Mouse (Mus musculus) hindbrain, embryonic 14.5 days (tissue): Measurements from ENCODE around the gene Slc36a4. TPM values are rescaled to one million over a fixed set of nuclear protein-coding genes. Genes with fewer than 3 reads are reported as not detected.

Experiments
- ATAC-seq: fragments of 200-750 bp; cut with Nextera tagmentation; 2 replicates; pipeline ENCODE4 v1.8.0; 2017; ENCODE audit warnings: moderate number of reproducible peaks, mild to moderate bottlenecking, moderate TSS enrichment, moderate library complexity; ENCODE audit not compliant: low FRiP score
- DNase-seq: peaks from one replicate; pipeline ENCODE4 v3.0.0-alpha.2; 2015; ENCODE audit warnings: low spot score
- H3K27ac ChIP-seq: fragments of 300-500 bp; sonication (generic); 2 replicates; pipeline ENCODE4 v1.5.1; 2014; ENCODE audit warnings: mild to moderate bottlenecking, moderate library complexity
- H3K27me3 ChIP-seq: fragments of 300-500 bp; sonication (generic); 2 replicates; pipeline ENCODE4 v1.6.1; 2014; ENCODE audit warnings: mild to moderate bottlenecking, low read length, mixed read lengths; ENCODE audit not compliant: control insufficient read depth, insufficient read depth
- H3K36me3 ChIP-seq: fragments of 300-500 bp; sonication (generic); replicated peaks from 2 replicates; pipeline ENCODE4 v1.6.1; 2014; ENCODE audit not compliant: control insufficient read depth, insufficient read depth
- H3K4me1 ChIP-seq: fragments of 300-500 bp; sonication (generic); replicated peaks from 2 replicates; pipeline ENCODE4 v1.6.1; 2014; ENCODE audit warnings: antibody characterized with exemption, low read length, mixed read lengths; ENCODE audit not compliant: control insufficient read depth, insufficient read depth
- H3K4me2 ChIP-seq: fragments of 300-500 bp; sonication (generic); replicated peaks from 2 replicates; pipeline ENCODE4 v1.6.1; 2014; ENCODE audit warnings: mild to moderate bottlenecking, moderate library complexity
- H3K4me3 ChIP-seq: fragments of 300-500 bp; sonication (generic); replicated peaks from 2 replicates; pipeline ENCODE4 v1.5.1; 2014; ENCODE audit warnings: mild to moderate bottlenecking, low read length
- H3K9ac ChIP-seq: fragments of 300-500 bp; sonication (generic); 2 replicates; pipeline ENCODE4 v1.6.1; 2014
- H3K9me3 ChIP-seq: fragments of 300-500 bp; sonication (generic); 2 replicates; pipeline ENCODE4 v1.6.1; 2016; ENCODE audit warnings: low read length; ENCODE audit not compliant: control insufficient read depth
- WGBS: fragments of 180-500 bp; shearing (Covaris S2); extraction: QIAGEN DNeasy Blood & Tissue Kit; methylation state at CpG from one replicate; pipeline ENCODE4 v1.1.7; 2014; 5-methylcytosine and 5-hydroxymethylcytosine counted together
- polyA plus RNA-seq: library from polyadenylated mRNA; unstranded; fragments of >200 nt; fragmentation: Nextera tagmentation; extraction: Ambion mirVana; gene quantifications from 2 replicates; pipeline ENCODE4 v1.2.1, GENCODE M21; 2014

The Slc36a4 gene
- polyA plus RNA-seq, 1 experiment from 2014 or later, result 41.1 TPM

DNA sequence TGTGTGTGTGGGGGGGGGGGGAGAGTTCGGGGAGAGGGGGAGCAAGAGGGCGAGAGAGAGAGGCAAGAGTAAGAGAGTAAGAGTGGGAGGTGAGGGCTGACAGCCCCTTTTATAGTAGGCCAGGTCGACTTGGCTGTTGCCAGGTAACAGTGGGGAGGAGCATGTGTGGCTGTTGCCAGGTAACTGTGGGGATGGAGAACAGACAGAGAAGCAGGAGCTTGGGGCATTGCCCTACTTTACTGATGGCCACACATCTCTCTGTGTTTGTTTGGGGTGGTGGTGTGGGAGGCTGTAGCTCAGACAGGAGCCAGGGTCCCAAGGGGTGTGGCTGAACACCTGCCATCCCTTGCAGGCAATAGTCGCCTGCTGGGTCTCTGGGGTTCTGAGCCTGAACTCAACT lies 63.9 kb downstream of the Slc36a4 start:
- Histone ChIP-seq H3K27ac (no peak overlapping the region), H3K4me3 (no peak overlapping the region), H3K9ac (no peak overlapping the region), H3K4me1 (no peaks in the 10 kb centered on the region), H3K27me3 (no peaks in the 10 kb centered on the region), H3K4me2 (no peak overlapping the region), H3K9me3 (no peaks in the 10 kb centered on the region), H3K36me3 (no peaks in the 10 kb centered on the region)
- DNase-seq (no peak), ATAC-seq (0 out of 2 replicates have a peak, but pooled peaks have one; percentile 21)
- 38% methylated on average over 2 of the region's 4 CpGs for WGBS

GRCm38 (mm10) chr9:15774911-15775310 lies 65.4 kb downstream of the Slc36a4 start:
- DNase-seq, result no peak
- Histone ChIP-seq H3K4me3 (no peak overlapping the region), H3K36me3 (no peaks in the 10 kb centered on the region), H3K9me3 (no peaks in the 10 kb centered on the region), H3K4me2 (no peak overlapping the region), H3K27ac (no peak overlapping the region), H3K4me1 (no peaks in the 10 kb centered on the region), H3K27me3 (no peaks in the 10 kb centered on the region), H3K9ac (no peak overlapping the region)
- ATAC-seq, result 0 out of 2 replicates have a peak, but pooled peaks have one; percentile 64
- WGBS, result 47% methylated on average over 1 of the region's 1 CpGs

- no peak overlapping the region for H3K4me3 ChIP-seq
- 67% methylated on average over 4 of the region's 4 CpGs for WGBS
- no peak for ATAC-seq
Measured at GRCm38 (mm10) chr9:15781936-15782335, 72.4 kb downstream of the Slc36a4 start.

GRCm38 (mm10) chr9:15786192-15786591 lies 76.7 kb downstream of the Slc36a4 start:
- Histone ChIP-seq H3K36me3 (no peaks in the 10 kb centered on the region), H3K27me3 (no peaks in the 10 kb centered on the region), H3K4me2 (no peak overlapping the region), H3K4me3 (no peak overlapping the region), H3K9ac (no peak overlapping the region), H3K27ac (no peak overlapping the region), H3K9me3 (no peaks in the 10 kb centered on the region), H3K4me1 (no peaks in the 10 kb centered on the region)
- WGBS, result 77% methylated on average over 3 of the region's 3 CpGs
- DNase-seq (no peak), ATAC-seq (no peak)

More at GRCm38 (mm10) chr9:15781936-15782335, 72.4 kb downstream of the Slc36a4 start:
- no peak for DNase-seq
- no peaks in the 10 kb centered on the region for H3K27me3 ChIP-seq
- H3K9ac ChIP-seq, result no peak overlapping the region
- H3K36me3 ChIP-seq, result no peaks in the 10 kb centered on the region
- no peak overlapping the region for H3K27ac ChIP-seq
- no peaks in the 10 kb centered on the region for H3K9me3 ChIP-seq
- no peaks in the 10 kb centered on the region for H3K4me1 ChIP-seq
- H3K4me2 ChIP-seq, result no peak overlapping the region

- no peaks in the 10 kb centered on the region for H3K9me3 ChIP-seq
- DNase-seq (no peak), ATAC-seq (no peak)
- no peak overlapping the region for H3K27ac ChIP-seq
- WGBS, result 76% methylated on average over 2 of the region's 2 CpGs
- no peaks in the 10 kb centered on the region for H3K4me1 ChIP-seq
- no peaks in the 10 kb centered on the region for H3K27me3 ChIP-seq
- H3K36me3 ChIP-seq, result no peaks in the 10 kb centered on the region
- no peak overlapping the region for H3K4me2 ChIP-seq
- H3K9ac ChIP-seq, result no peak overlapping the region
- H3K4me3 ChIP-seq, result no peak overlapping the region
Measured at GRCm38 (mm10) chr9:15786610-15787009, 77.1 kb downstream of the Slc36a4 start.

DNA sequence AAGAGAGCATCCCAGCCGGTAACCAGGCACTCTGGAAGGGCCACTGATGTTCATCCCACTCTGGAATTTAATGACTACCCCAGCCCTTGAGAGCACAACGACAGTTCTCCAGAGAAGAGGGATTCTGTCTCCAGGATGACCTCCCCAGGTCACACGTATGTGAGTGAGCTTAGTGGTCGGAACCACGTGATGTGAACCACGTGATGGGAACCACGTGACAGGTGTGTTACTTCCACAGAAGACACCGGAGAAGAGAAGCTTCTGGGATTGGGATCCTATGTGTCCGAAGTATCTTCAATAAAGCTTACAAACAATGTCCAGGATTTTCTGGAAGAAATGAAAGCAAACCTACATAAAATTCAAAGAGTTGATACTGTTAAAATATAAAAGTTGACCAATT lies 82.5 kb downstream of the Slc36a4 start:
- no peaks in the 10 kb centered on the region for H3K4me1 ChIP-seq
- H3K4me2 ChIP-seq, result no peak overlapping the region
- H3K27ac ChIP-seq, result no peak overlapping the region
- H3K4me3 ChIP-seq, result no peak overlapping the region
- ATAC-seq, result no peak
- no peaks in the 10 kb centered on the region for H3K36me3 ChIP-seq
- H3K9ac ChIP-seq, result no peak overlapping the region
- H3K27me3 ChIP-seq, result no peaks in the 10 kb centered on the region
- 90% methylated on average over 9 of the region's 9 CpGs for WGBS
- H3K9me3 ChIP-seq, result no peaks in the 10 kb centered on the region
- DNase-seq, result no peak

Other genes starting within 250 kb of the Slc36a4 start
- gene Smco4, start 216.3 kb upstream of the Slc36a4 start, polyA plus RNA-seq, result 1.1 and 2.2 TPM in 2 replicates
- gene Deup1, start 81.8 kb upstream of the Slc36a4 start, polyA plus RNA-seq, result 1.5 and 2.8 TPM in 2 replicates
- not detected in 2 replicates for gene Mtnr1b, start 164.8 kb downstream of the Slc36a4 start, polyA plus RNA-seq